Mouse (Mus musculus): ENCODE measurements around the gene Tex2.

DNA sequence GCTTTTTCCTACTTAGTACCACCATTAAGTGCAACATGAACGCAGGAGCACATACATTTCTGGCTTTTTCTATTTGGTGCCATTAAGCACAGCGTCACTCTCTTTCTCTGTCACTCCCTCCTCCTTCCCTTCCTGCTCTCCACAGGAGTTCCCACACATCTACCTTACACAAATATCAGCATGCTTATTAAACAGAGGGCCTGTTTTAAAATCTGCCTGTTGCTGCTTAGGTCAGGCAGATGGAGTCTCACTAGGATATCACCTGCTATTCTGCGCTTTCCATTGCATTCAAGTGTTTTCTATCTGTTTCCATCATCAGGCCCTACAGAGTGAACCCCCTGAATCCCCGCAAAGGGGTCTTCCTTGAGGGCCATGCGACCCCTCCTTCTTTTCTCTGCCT, 13.1 kb downstream of the Tex2 start:
- no peak for TF ChIP-seq POLR2A (IDR thresholded peaks at IDR 0.05; ENCODE audit: borderline replicate concordance, control insufficient read depth, low read depth, low read length)
- no peak for TF ChIP-seq CTCF (IDR thresholded peaks at IDR 0.05; ENCODE audit: control insufficient read depth, insufficient read depth, low read length)

All from bone marrow, adult 2 months (tissue).